Mouse (Mus musculus) spleen, adult 2 months (tissue): ENCODE results near the gene Stum.

ENCODE experiments used
- CTCF ChIP-seq: fragments of 200-500 bp; IDR thresholded peaks from 2 replicates; pipeline ENCODE4 v1.5.1; 2011; ENCODE audit warnings: mild to moderate bottlenecking, inconsistent platforms; ENCODE audit not compliant: insufficient read depth, insufficient read length, insufficient replicate concordance; ENCODE audit errors: extremely low read depth
- POLR2A ChIP-seq: fragments of 200-500 bp; IDR thresholded peaks from 2 replicates; pipeline ENCODE4 v1.6.1; 2011; ENCODE audit warnings: low read depth, low read length, inconsistent platforms

GRCm38 (mm10) chr1:180391575-180391945 is 91.7 kb downstream of the Stum start:
- TF ChIP-seq POLR2A (no peak), CTCF (no peak)
